Mouse (Mus musculus): Measurements from ENCODE around the gene Tpcn1. TPM values are rescaled to one million over a fixed set of nuclear protein-coding genes. Genes with fewer than 3 reads are reported as not detected.

Gene Tpcn1
- polyA plus RNA-seq, 1 experiment from 2014 or later = 15.6 TPM

DNA sequence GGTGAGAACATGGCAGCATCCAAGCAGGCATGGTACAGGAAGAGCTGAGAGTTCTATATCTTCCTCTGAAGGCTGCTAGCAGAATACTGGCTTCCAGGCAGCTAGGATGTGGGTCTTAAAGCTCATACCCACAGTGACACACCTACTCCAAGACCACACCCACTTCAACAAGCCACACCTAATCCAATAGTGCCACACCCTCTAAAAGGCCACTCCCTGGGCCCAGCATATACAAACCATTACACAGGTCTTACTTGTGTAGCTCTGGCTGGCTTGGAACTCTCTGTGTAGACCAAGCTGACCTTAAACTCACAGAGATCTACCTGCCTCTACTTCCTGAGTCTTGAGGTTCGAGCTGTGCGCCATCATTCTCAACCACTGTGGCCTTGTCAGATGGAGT lies 63.7 kb downstream of the Tpcn1 start:
- H3K4me1 ChIP-seq (replicated peaks; ENCODE audit: control insufficient read depth, insufficient read depth, low read length) = no peaks in the 10 kb centered on the region
- ATAC-seq (ENCODE audit: low FRiP score) (no peak), DNase-seq (ENCODE audit: low spot score) (no peak)
- no peaks in the 10 kb centered on the region for H3K9me3 ChIP-seq (ENCODE audit: control insufficient read depth, low read length)
- no peak overlapping the region for H3K27ac ChIP-seq (ENCODE audit: low read depth, low read length)
- H3K4me3 ChIP-seq (ENCODE audit: low read depth, low read length) = no peak overlapping the region
- no peaks in the 10 kb centered on the region for H3K36me3 ChIP-seq (ENCODE audit: control insufficient read depth, insufficient read depth, low read length)
- WGBS = 94% methylated on average over 2 of the region's 2 CpGs
- no peaks in the 10 kb centered on the region for H3K27me3 ChIP-seq (ENCODE audit: control insufficient read depth, insufficient read depth, low read length)
- no peak overlapping the region for H3K9ac ChIP-seq (ENCODE audit: low read depth, low read length)
- no peak overlapping the region for H3K4me2 ChIP-seq (replicated peaks; ENCODE audit: low read depth, low read length)

GRCm38 (mm10) chr5:120522649-120523048 lies 65.8 kb downstream of the Tpcn1 start:
- Histone ChIP-seq H3K9me3 (ENCODE audit: control insufficient read depth, low read length) (no peaks in the 10 kb centered on the region), H3K4me2 (replicated peaks; ENCODE audit: low read depth, low read length) (no peak overlapping the region), H3K27me3 (ENCODE audit: control insufficient read depth, insufficient read depth, low read length) (no peaks in the 10 kb centered on the region), H3K27ac (ENCODE audit: low read depth, low read length) (no peak overlapping the region), H3K9ac (ENCODE audit: low read depth, low read length) (no peak overlapping the region), H3K4me1 (replicated peaks; ENCODE audit: control insufficient read depth, insufficient read depth, low read length) (no peaks in the 10 kb centered on the region), H3K36me3 (ENCODE audit: control insufficient read depth, insufficient read depth, low read length) (no peaks in the 10 kb centered on the region), H3K4me3 (ENCODE audit: low read depth, low read length) (no peak overlapping the region)
- WGBS = 74% methylated on average over 3 of the region's 3 CpGs
- DNase-seq (ENCODE audit: low spot score) = no peak
- no peak for ATAC-seq (ENCODE audit: low FRiP score)

- Histone ChIP-seq H3K4me2 (replicated peaks; ENCODE audit: low read depth, low read length) (no peak overlapping the region), H3K9ac (ENCODE audit: low read depth, low read length) (no peak overlapping the region), H3K9me3 (ENCODE audit: control insufficient read depth, low read length) (no peaks in the 10 kb centered on the region), H3K27ac (ENCODE audit: low read depth, low read length) (no peak overlapping the region), H3K4me1 (replicated peaks; ENCODE audit: control insufficient read depth, insufficient read depth, low read length) (peaks cover 5% of the 10 kb centered on the region; the same call in 1 of the 2 replicates), H3K36me3 (ENCODE audit: control insufficient read depth, insufficient read depth, low read length) (no peaks in the 10 kb centered on the region), H3K4me3 (ENCODE audit: low read depth, low read length) (no peak overlapping the region), H3K27me3 (ENCODE audit: control insufficient read depth, insufficient read depth, low read length) (no peaks in the 10 kb centered on the region)
- no peak for DNase-seq (ENCODE audit: low spot score)
- 47% methylated on average over 9 of the region's 9 CpGs for WGBS
- ATAC-seq (ENCODE audit: low FRiP score) = no peak
These were observed 70.9 kb downstream of the Tpcn1 start for GRCm38 (mm10) chr5:120517552-120517951.

GRCm38 (mm10) chr5:120516221-120516984 lies 72.1 kb downstream of the Tpcn1 start:
- peaks cover 2% of the 10 kb centered on the region; the same call in 1 of the 2 replicates for H3K27me3 ChIP-seq (ENCODE audit: control insufficient read depth, insufficient read depth, low read length)
- no peaks in the 10 kb centered on the region for H3K9me3 ChIP-seq (ENCODE audit: control insufficient read depth, low read length)
- ATAC-seq (ENCODE audit: low FRiP score) = no peak
- no peak overlapping the region for H3K4me2 ChIP-seq (replicated peaks; ENCODE audit: low read depth, low read length)
- H3K4me3 ChIP-seq (ENCODE audit: low read depth, low read length) = no peak overlapping the region
- no peak for DNase-seq (ENCODE audit: low spot score)
- H3K4me1 ChIP-seq (replicated peaks; ENCODE audit: control insufficient read depth, insufficient read depth, low read length) = peaks cover 5% of the 10 kb centered on the region
- 58% methylated on average over 15 of the region's 15 CpGs for WGBS
- H3K9ac ChIP-seq (ENCODE audit: low read depth, low read length) = no peak overlapping the region
- no peak overlapping the region for H3K27ac ChIP-seq (ENCODE audit: low read depth, low read length)
- H3K36me3 ChIP-seq (ENCODE audit: control insufficient read depth, insufficient read depth, low read length) = no peaks in the 10 kb centered on the region

DNA sequence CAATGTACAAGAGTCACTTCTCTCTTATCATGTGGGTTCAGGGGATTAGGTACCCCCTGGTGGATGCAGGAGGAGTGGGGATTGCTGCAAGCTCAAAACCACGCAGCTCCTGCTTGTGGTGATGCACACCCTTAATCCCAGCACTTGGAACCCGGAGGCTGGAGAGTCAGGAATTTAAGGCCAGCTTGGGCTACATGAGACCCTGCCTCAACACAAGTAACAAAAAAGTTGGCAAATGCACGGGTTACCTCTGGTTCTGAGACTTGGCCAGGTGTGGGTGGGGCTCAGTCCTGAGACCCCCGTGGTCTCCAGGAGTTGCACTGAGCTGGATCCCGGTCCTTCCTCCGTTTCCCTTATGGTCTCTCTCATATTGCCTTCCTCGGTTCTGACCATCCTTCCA lies 73.0 kb downstream of the Tpcn1 start:
- H3K27me3 ChIP-seq (ENCODE audit: control insufficient read depth, insufficient read depth, low read length) = peaks cover 2% of the 10 kb centered on the region; the same call in 1 of the 2 replicates
- no peak for DNase-seq (ENCODE audit: low spot score)
- ATAC-seq (ENCODE audit: low FRiP score) = no peak
- no peak overlapping the region for H3K9ac ChIP-seq (ENCODE audit: low read depth, low read length)
- peaks cover 7% of the 10 kb centered on the region for H3K4me1 ChIP-seq (replicated peaks; ENCODE audit: control insufficient read depth, insufficient read depth, low read length)
- no peaks in the 10 kb centered on the region for H3K9me3 ChIP-seq (ENCODE audit: control insufficient read depth, low read length)
- H3K4me2 ChIP-seq (replicated peaks; ENCODE audit: low read depth, low read length) = no peak overlapping the region
- H3K36me3 ChIP-seq (ENCODE audit: control insufficient read depth, insufficient read depth, low read length) = no peaks in the 10 kb centered on the region
- 79% methylated on average over 7 of the region's 7 CpGs for WGBS
- no peak overlapping the region for H3K4me3 ChIP-seq (ENCODE audit: low read depth, low read length)
- no peak overlapping the region for H3K27ac ChIP-seq (ENCODE audit: low read depth, low read length)

- WGBS = 43% methylated on average over 4 of the region's 4 CpGs
- Histone ChIP-seq H3K27me3 (ENCODE audit: control insufficient read depth, insufficient read depth, low read length) (peaks cover 2% of the 10 kb centered on the region; the same call in 1 of the 2 replicates), H3K27ac (ENCODE audit: low read depth, low read length) (no peak overlapping the region)
These were observed 73.7 kb downstream of the Tpcn1 start for GRCm38 (mm10) chr5:120514754-120515153.

DNA sequence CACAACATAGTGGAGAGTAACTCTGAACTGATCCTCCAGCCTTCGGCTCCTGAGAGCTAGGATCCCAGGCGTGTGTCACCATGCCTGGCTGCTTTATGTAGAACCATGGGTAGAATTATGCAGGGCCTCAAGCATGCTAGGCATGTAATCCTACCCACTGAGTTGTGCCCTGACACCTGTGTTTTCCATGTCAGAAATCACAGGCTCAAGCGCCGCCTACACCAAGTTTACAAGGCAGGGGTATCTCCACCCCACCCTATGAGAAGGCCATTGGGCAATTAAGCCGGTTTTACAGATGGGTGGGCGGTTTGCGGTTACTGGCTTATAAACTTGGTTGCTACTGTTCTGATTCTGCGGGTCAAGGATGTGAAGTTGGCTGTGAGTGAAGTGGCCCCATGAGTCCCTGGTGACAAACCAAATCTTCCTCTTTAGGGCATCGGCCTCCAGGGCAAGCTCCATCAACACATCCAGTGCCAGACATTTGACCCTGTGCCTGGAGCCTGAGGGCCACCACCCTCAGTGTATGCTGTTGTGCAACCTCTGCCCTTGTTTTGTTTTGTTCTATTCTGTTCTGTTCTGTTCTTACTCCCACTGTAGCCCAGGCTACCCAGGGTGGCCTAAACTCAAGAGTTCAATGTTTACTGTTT lies 74.3 kb downstream of the Tpcn1 start:
- H3K27me3 ChIP-seq (ENCODE audit: control insufficient read depth, insufficient read depth, low read length) = peaks cover 2% of the 10 kb centered on the region
- no peak for ATAC-seq (ENCODE audit: low FRiP score)
- H3K4me1 ChIP-seq (replicated peaks; ENCODE audit: control insufficient read depth, insufficient read depth, low read length) = peaks cover 7% of the 10 kb centered on the region
- H3K36me3 ChIP-seq (ENCODE audit: control insufficient read depth, insufficient read depth, low read length) = no peaks in the 10 kb centered on the region
- no peak overlapping the region for H3K9ac ChIP-seq (ENCODE audit: low read depth, low read length)
- DNase-seq (ENCODE audit: low spot score) = no peak
- 91% methylated on average over 9 of the region's 9 CpGs for WGBS
- H3K9me3 ChIP-seq (ENCODE audit: control insufficient read depth, low read length) = no peaks in the 10 kb centered on the region
- no peak overlapping the region for H3K27ac ChIP-seq (ENCODE audit: low read depth, low read length)
- no peak overlapping the region for H3K4me3 ChIP-seq (ENCODE audit: low read depth, low read length)
- H3K4me2 ChIP-seq (replicated peaks; ENCODE audit: low read depth, low read length) = no peak overlapping the region

More at GRCm38 (mm10) chr5:120514754-120515153, 73.7 kb downstream of the Tpcn1 start:
- ATAC-seq (ENCODE audit: low FRiP score) = no peak
- Histone ChIP-seq H3K9me3 (ENCODE audit: control insufficient read depth, low read length) (no peaks in the 10 kb centered on the region), H3K36me3 (ENCODE audit: control insufficient read depth, insufficient read depth, low read length) (no peaks in the 10 kb centered on the region), H3K4me2 (replicated peaks; ENCODE audit: low read depth, low read length) (no peak overlapping the region), H3K4me1 (replicated peaks; ENCODE audit: control insufficient read depth, insufficient read depth, low read length) (peaks cover 7% of the 10 kb centered on the region), H3K9ac (ENCODE audit: low read depth, low read length) (no peak overlapping the region), H3K4me3 (ENCODE audit: low read depth, low read length) (no peak overlapping the region)
- no peak for DNase-seq (ENCODE audit: low spot score)

DNA sequence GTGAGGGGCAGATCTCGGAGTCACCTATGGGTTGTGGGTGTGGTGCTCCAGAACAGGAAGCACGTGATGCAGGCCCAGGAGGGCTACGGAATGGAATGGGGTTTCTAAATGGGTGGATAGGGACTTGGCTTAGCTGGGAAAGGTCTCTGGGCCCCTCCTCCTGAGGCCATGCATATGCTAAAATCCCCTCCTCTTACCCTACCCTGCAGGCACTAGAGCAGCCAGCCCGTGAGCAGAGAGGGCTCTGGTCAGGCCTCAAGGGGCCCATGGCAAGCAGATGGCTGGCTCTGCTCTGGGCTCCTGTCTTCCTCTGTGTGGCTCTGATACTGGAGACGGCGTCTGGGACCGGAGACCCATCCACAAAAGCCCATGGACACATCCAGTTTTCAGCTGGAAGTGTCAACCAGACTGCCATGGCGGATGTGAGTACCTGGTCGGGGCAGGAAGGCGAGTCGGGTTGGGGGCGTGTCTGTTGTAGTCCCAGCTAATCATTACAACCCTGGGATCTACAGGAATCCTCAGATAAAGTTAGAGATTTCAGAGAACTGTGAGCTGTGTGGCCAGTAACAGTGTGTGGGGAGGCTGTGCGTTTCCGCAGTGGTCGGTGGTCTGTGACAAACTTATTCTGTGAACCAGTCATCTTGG lies 75.4 kb downstream of the Tpcn1 start:
- ATAC-seq (ENCODE audit: low FRiP score) (peak; percentile 36; the same call in 1 of the 2 replicates), DNase-seq (ENCODE audit: low spot score) (peak; percentile 39)
- H3K4me3 ChIP-seq (ENCODE audit: low read depth, low read length) = no peak overlapping the region
- H3K36me3 ChIP-seq (ENCODE audit: control insufficient read depth, insufficient read depth, low read length) = no peaks in the 10 kb centered on the region
- WGBS = 39% methylated on average over 15 of the region's 15 CpGs
- H3K4me1 ChIP-seq (replicated peaks; ENCODE audit: control insufficient read depth, insufficient read depth, low read length) = peaks cover 7% of the 10 kb centered on the region
- H3K4me2 ChIP-seq (replicated peaks; ENCODE audit: low read depth, low read length) = no peak overlapping the region
- 0 out of 2 replicates have a peak overlapping the region, but pooled peaks have one; percentile 30 for H3K27ac ChIP-seq (ENCODE audit: low read depth, low read length)
- no peaks in the 10 kb centered on the region for H3K9me3 ChIP-seq (ENCODE audit: control insufficient read depth, low read length)
- peaks cover 2% of the 10 kb centered on the region for H3K27me3 ChIP-seq (ENCODE audit: control insufficient read depth, insufficient read depth, low read length)
- no peak overlapping the region for H3K9ac ChIP-seq (ENCODE audit: low read depth, low read length)
